Mouse (Mus musculus) brown adipose tissue, adult 24 weeks (tissue): ENCODE measurements around the gene Elac2. TPM values are rescaled to one million over a fixed set of nuclear protein-coding genes. Genes with fewer than 3 reads are reported as not detected.

Experiments
- polyA plus RNA-seq: library from polyadenylated mRNA; stranded (reverse); fragments of >200 nt; gene quantifications from 2 replicates; pipeline ENCODE4 v1.2.4, GENCODE M21; 2012; ENCODE audit not compliant: missing spikeins, insufficient read depth, insufficient read length

Gene Elac2
- polyA plus RNA-seq, 1 experiment: 21.4 TPM

Other genes starting within 250 kb of the Elac2 start
- not detected in 2 replicates for gene 1700086D15Rik, start 180.9 kb downstream of the Elac2 start, polyA plus RNA-seq
- 0.46 and 0.52 TPM in 2 replicates for gene Arhgap44, start 183.9 kb downstream of the Elac2 start, polyA plus RNA-seq